Mouse (Mus musculus) heart, adult 2 months (tissue): ENCODE measurements around the gene Gm10837. TPM values are rescaled to one million over a fixed set of nuclear protein-coding genes. Genes with fewer than 3 reads are reported as not detected.
A peak's percentile ranks its signal among the peaks of the same experiment; 100 is the strongest.
"Not testable (repeated sequence)": the region's sequence is repeated elsewhere in the genome, so short reads cannot be mapped to it uniquely, and the experiment has no call there.

Source experiments
- DNase-seq, 2 experiments: peaks; one replicate each; pipeline ENCODE4 v3.0.0; 2021
- H3K27ac ChIP-seq: fragments of 200-600 bp; 2 replicates; pipeline ENCODE4 v1.8.1; 2022
- H3K27me3 ChIP-seq: fragments of 200-500 bp; 2 replicates; pipeline ENCODE4 v1.6.1; 2012; ENCODE audit warnings: mild to moderate bottlenecking, low read length, inconsistent platforms, mixed read lengths; ENCODE audit not compliant: control insufficient read depth, insufficient read depth
- H3K36me3 ChIP-seq: fragments of 200-500 bp; 2 replicates; pipeline ENCODE4 v1.6.1; 2012; ENCODE audit warnings: low read length, inconsistent platforms; ENCODE audit not compliant: control insufficient read depth, insufficient read depth
- H3K4me1 ChIP-seq: fragments of 200-500 bp; 2 replicates; pipeline ENCODE4 v1.6.1; 2011; ENCODE audit warnings: low read length; ENCODE audit not compliant: control insufficient read depth, insufficient read depth
- H3K4me3 ChIP-seq: fragments of 200-600 bp; 2 replicates; pipeline ENCODE4 v1.8.1; 2022
- H3K79me2 ChIP-seq: fragments of 200-500 bp; replicated peaks from 2 replicates; pipeline ENCODE4 v1.6.1; 2012; ENCODE audit warnings: mild to moderate bottlenecking, inconsistent platforms, low read length, moderate library complexity, mixed read lengths; ENCODE audit not compliant: control insufficient read depth, insufficient read depth
- H3K9ac ChIP-seq: fragments of 200-500 bp; 2 replicates; pipeline ENCODE4 v1.6.1; 2012; ENCODE audit warnings: low read depth, mild to moderate bottlenecking, control low read depth, inconsistent platforms, low read length, mixed read lengths
- CTCF ChIP-seq: fragments of 200-600 bp; IDR thresholded peaks from 2 replicates; pipeline ENCODE4 v1.8.1; 2022; ENCODE audit warnings: antibody characterized with exemption, mild to moderate bottlenecking, moderate library complexity
- EP300 ChIP-seq: fragments of 200-500 bp; IDR thresholded peaks from 2 replicates; pipeline ENCODE4 v1.6.1; 2011; ENCODE audit warnings: low read depth, low read length, control low read depth; ENCODE audit not compliant: insufficient read depth
- POLR2A ChIP-seq: fragments of 200-500 bp; IDR thresholded peaks from 2 replicates; pipeline ENCODE4 v1.6.1; 2011; ENCODE audit warnings: mild to moderate bottlenecking, low read depth, low read length, control low read depth; ENCODE audit not compliant: insufficient read depth
- WGBS: fragments of 180-500 bp; shearing (Covaris S2); methylation state at CpG from one replicate; pipeline ENCODE4 v1.1.7; 2018; 5-methylcytosine and 5-hydroxymethylcytosine counted together
- intact Hi-C: fragments of 180-260 bp; cut with DNase I; formaldehyde crosslinking; loops from one replicate; pipeline ENCODE4 v1.15.1; 2025
- polyA plus RNA-seq: library from polyadenylated mRNA; depleted of rRNA; stranded (reverse); fragments of >200 nt; gene quantifications from 2 replicates; pipeline ENCODE4 v1.2.3, GENCODE M21; 2012
- total RNA-seq, 2 experiments: library from RNA; stranded (reverse); gene quantifications; 2 replicates each; pipeline ENCODE4 v1.2.3; 2021

The Gm10837 gene
- total and polyA plus RNA-seq, 3 experiments, result not detected

DNA sequence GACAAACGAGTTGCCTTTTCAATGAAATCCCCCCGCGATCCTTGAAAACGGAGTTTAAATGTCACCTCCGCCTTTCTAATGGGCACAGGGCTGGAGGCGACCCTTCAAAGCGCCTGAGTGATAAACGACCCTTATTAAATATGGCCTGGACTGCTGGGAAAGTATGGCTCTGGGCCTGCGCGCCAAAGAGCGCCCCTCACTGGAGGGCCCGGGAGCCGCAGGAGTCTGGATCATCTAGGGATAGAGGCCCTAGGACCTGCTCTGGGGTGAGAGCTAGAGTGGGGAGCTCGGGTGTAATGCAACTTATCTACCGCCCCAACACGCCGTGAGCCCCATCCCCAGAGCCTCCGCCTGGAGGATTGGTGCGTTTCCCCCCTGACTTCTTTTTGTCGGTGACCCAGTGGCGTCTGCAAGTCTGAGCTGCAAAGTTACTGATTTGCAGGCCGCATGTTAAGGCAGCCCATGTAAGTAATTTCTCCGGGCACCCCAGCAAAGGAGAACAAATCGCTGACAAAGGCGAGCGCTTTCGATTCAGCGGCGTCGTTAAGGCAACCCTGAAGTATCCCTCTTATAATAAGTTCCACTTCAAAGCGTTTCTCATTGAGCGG lies 36.9 kb upstream of the Gm10837 start:
- Histone ChIP-seq H3K27me3 (peaks cover 17% of the 10 kb centered on the region), H3K27ac (no peak overlapping the region), H3K4me3 (no peak overlapping the region), H3K79me2 (no peaks in the 10 kb centered on the region), H3K36me3 (no peaks in the 10 kb centered on the region), H3K4me1 (no peaks in the 10 kb centered on the region), H3K9ac (no peak overlapping the region)
- TF ChIP-seq CTCF (0 out of 2 replicates have a peak, but pooled peaks have one; percentile 2), POLR2A (no peak)
- DNase-seq, result no peak
- intact Hi-C loops, result no loop called here
- WGBS, result 19% methylated on average over 32 of the region's 32 CpGs

DNA sequence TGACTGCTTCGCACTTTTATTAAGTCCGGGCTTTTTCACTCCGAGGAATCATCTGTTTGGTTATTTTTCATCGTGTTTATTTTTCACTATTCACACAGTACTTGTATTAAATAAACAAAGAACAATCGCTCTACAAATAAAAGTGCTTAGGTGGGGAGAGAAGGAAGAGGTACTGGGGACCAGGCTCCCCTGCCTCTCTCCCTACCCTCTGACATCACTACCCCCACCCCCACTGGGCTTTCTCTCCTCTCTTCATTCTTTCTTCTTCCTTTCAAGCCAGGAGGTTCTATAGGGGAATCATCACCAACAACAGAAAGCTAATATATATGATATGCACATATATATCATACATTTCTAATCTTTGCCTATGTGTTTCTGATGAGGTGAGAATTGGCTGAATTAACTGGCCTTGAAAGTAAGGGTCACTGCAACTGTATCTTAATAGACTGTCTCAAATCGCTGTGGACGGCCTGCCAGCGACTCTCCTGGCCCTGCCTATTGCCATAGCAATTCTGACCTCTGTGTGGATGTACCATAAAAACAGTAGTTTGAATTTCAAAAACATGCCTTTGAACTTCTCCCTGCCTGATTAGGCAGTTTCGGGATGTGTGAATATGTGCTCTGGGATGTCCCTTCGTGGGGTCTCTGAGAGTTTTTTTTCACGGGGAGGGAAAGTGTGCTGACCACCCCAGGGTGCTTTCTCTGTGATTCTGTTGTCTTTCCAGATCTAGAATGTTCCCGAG lies 36.2 kb upstream of the Gm10837 start:
- Histone ChIP-seq H3K27ac (no peak overlapping the region), H3K4me1 (no peaks in the 10 kb centered on the region), H3K27me3 (peaks cover 17% of the 10 kb centered on the region), H3K36me3 (no peaks in the 10 kb centered on the region), H3K9ac (no peak overlapping the region), H3K79me2 (no peaks in the 10 kb centered on the region), H3K4me3 (no peak overlapping the region)
- 35% methylated on average over 12 of the region's 12 CpGs for WGBS
- no peak for DNase-seq
- TF ChIP-seq EP300, result no peak
- TF ChIP-seq CTCF, result no peak
- no peak for TF ChIP-seq POLR2A
- intact Hi-C loops, result no loop called here

GRCm38 (mm10) chr14:122454901-122455561 lies 35.4 kb upstream of the Gm10837 start:
- Histone ChIP-seq H3K4me1 (no peaks in the 10 kb centered on the region), H3K4me3 (no peak overlapping the region), H3K9ac (no peak overlapping the region), H3K27me3 (peaks cover 15% of the 10 kb centered on the region), H3K36me3 (no peaks in the 10 kb centered on the region), H3K79me2 (no peaks in the 10 kb centered on the region), H3K27ac (no peak overlapping the region)
- TF ChIP-seq CTCF (no peak), EP300 (no peak), POLR2A (no peak)
- 83% methylated on average over 10 of the region's 10 CpGs for WGBS
- no peak for DNase-seq
- intact Hi-C loops, result no loop called here

GRCm38 (mm10) chr14:122455562-122455958 lies 34.8 kb upstream of the Gm10837 start:
- TF ChIP-seq CTCF (no peak), EP300 (no peak), POLR2A (no peak)
- no peaks in the 10 kb centered on the region for H3K4me1 ChIP-seq
- peaks cover 9% of the 10 kb centered on the region for H3K27me3 ChIP-seq
- H3K79me2 ChIP-seq, result no peaks in the 10 kb centered on the region
- no peak overlapping the region for H3K27ac ChIP-seq
- intact Hi-C loops, result no loop called here
- H3K4me3 ChIP-seq, result no peak overlapping the region
- H3K9ac ChIP-seq, result no peak overlapping the region
- WGBS, result 78% methylated on average over 4 of the region's 4 CpGs
- DNase-seq, result no peak
- H3K36me3 ChIP-seq, result no peaks in the 10 kb centered on the region

DNA sequence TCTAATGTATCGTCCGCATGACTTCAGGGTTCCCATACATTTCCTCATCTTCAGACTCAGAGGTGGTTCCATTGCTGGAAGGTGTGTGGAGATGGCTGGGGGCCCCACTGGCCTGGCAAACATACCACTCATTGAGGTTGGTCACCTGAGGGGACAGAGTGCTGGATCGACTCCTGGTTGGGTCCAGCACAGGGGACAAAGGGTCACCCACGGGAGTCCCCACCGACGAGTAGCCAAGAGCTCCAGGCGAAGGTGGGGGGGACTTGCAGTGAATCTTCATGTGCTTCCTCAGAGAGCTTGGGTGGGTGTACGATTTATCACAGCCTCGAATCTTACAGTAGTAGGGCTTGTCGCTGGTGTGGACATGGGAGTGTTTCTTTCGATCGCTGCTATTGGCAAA lies 31.1 kb upstream of the Gm10837 start:
- not testable (repeated sequence) for H3K36me3 ChIP-seq, DNase-seq
- WGBS, result 88% methylated on average over 12 of the region's 12 CpGs

DNA sequence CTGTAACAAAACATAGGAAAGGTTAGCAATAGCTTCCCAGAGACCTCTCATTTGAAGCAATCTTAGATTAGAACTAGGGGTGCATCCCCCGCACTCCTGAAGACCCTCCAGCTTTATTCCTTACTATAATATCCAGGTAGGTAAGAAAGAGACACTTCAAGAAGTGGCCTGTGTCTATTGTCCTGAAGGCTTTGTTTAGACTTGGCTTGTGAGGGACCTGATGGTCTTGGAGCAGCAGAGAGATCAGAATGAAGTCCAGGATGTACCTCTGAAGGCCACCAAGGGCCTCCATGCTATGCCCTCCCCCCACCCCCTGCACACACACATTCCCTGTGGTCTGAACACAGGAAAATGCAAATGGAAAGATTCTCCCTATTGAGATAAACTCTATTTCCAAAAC lies 30.6 kb upstream of the Gm10837 start:
- 87% methylated on average over 1 of the region's 1 CpGs for WGBS

More for the DNA sequence above, 31.1 kb upstream of the Gm10837 start:
- H3K4me1 ChIP-seq, intact Hi-C loops, H3K27ac ChIP-seq, H3K79me2 ChIP-seq, H3K9ac ChIP-seq, H3K4me3 ChIP-seq: not testable (repeated sequence)
- peaks cover 15% of the 10 kb centered on the region for H3K27me3 ChIP-seq

More for the DNA sequence above, 30.6 kb upstream of the Gm10837 start:
- no peak overlapping the region for H3K4me3 ChIP-seq
- H3K36me3 ChIP-seq, result no peaks in the 10 kb centered on the region
- H3K4me1 ChIP-seq, result no peaks in the 10 kb centered on the region
- intact Hi-C loops, result loop anchor here (10.0 kb wide), 1 partner anchor 225 kb away; no protein-coding TSS in a partner anchor
- no peak overlapping the region for H3K9ac ChIP-seq
- no peak for DNase-seq
- peaks cover 19% of the 10 kb centered on the region for H3K27me3 ChIP-seq
- H3K79me2 ChIP-seq, result no peaks in the 10 kb centered on the region
- no peak for TF ChIP-seq CTCF
- no peak for TF ChIP-seq EP300
- H3K27ac ChIP-seq, result no peak overlapping the region
